Mouse (Mus musculus): ENCODE measurements at regions not wholly inside any gene's neighbourhood (a gene's known extent, or its start where the extent isn't known, plus 50 kb on each side); places are given as distances from the start of the nearest gene placed in this dataset.

DNA sequence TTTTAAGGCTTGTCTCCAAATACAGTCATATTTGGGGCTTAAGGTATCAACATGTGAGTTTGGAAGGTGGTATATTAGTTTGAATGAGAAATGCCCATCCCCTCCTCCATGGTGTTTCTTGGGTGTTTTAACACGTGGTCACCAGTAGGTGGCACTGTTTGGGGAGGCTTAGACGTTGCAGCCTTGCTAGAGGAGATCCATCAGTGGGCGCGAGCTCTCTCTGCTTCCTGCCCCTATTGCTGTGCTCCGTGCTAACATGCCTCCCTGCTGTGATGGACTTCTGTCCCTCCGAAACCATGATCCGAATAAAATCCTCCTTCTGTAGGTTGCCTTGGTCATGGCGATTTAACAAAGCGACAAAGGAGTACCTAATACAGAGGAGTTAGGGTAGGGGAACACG lies 183.3 kb downstream of the Barhl2 start:
- no peaks in the 10 kb centered on the region for H3K27me3 ChIP-seq
- ATAC-seq (replicated peaks; ENCODE audit: low FRiP score), result no peak
- no peak overlapping the region for H3K27ac ChIP-seq
- no peak overlapping the region for H3K9ac ChIP-seq
- no peaks in the 10 kb centered on the region for H3K4me1 ChIP-seq
- 0 out of 2 replicates have a peak overlapping the region, but pooled peaks have one; percentile 3 for H3K4me2 ChIP-seq
- H3K36me3 ChIP-seq, result no peaks in the 10 kb centered on the region
- WGBS, result 46% methylated on average over 10 of the region's 10 CpGs
- H3K4me3 ChIP-seq (replicated peaks), result no peak overlapping the region
- H3K9me3 ChIP-seq (replicated peaks), result no peaks in the 10 kb centered on the region

DNA sequence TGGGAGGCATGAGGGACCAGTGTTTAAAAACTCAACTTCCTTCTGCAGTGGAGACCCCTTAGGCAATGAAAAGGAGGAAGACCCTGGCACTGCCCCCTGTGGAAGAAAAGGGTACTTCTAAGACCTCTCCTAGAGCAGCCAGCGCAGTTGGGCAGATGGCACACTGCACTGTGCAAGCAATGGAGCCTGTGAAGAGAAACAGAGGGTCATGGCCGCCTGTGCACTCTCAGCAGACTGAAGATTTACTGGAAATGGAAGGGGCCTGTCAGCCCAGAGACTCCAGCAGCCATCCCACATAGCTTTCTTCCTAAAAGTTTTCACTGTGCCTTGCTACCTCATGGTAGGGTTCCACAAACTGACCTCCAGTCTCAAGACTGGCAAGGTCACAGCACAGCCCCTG lies 193.4 kb downstream of the Barhl2 start:
- WGBS, result 78% methylated on average over 2 of the region's 2 CpGs

DNA sequence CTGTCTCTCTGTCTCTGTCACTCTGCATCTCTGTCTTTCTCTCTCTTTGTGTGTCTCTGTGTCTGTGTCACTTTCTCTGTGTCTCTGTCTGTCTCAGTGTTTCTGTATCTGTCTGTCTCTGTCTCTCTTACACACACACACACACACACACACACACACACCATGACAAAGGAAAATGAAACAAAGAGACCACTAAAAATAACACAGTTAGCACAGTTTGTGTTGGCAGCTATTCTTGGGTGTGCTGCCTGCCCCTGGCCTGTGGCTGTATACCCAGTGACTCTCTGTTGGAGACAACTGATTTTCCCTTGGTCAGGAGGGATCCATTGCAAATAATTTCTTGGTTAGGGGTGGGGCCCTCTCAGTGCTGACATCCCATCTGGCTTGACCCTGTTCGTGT lies 200.8 kb downstream of the Barhl2 start:
- Histone ChIP-seq H3K4me2 (no peak overlapping the region), H3K4me1 (0 out of 2 replicates have a peak, but pooled peaks cover 3% of the 10 kb centered on the region), H3K27ac (no peak overlapping the region), H3K9ac (no peak overlapping the region), H3K36me3 (no peaks in the 10 kb centered on the region), H3K27me3 (no peaks in the 10 kb centered on the region), H3K4me3 (replicated peaks) (no peak overlapping the region), H3K9me3 (replicated peaks) (no peaks in the 10 kb centered on the region)
- WGBS, result 89% methylated on average over 1 of the region's 1 CpGs
- no peak for ATAC-seq (replicated peaks; ENCODE audit: low FRiP score)

More for the DNA sequence above, 193.4 kb downstream of the Barhl2 start:
- Histone ChIP-seq H3K4me3 (replicated peaks) (no peak overlapping the region), H3K4me2 (no peak overlapping the region), H3K36me3 (no peaks in the 10 kb centered on the region), H3K9me3 (replicated peaks) (no peaks in the 10 kb centered on the region), H3K9ac (no peak overlapping the region), H3K27me3 (no peaks in the 10 kb centered on the region), H3K4me1 (0 out of 2 replicates have a peak, but pooled peaks cover 3% of the 10 kb centered on the region), H3K27ac (no peak overlapping the region)
- no peak for ATAC-seq (replicated peaks; ENCODE audit: low FRiP score)

DNA sequence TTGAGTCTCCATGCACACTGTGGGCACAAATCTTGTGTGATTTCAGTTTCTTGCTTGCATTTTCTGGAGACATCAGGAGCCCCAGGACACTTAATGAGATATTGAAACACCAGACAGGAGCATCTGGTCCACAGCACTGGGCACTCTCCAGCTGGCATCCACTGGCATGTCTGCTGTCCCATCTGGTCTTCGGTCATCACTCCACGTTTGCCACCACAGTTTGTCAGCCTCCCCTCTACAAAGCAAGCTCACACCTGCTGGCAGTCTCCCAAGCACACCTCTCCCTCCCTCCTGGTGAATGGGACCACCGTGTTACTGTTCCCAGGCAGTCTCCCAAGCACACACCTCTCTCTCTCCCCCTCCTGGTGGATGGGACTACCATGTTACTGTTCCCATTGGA lies 228.8 kb downstream of the Barhl2 start:
- Histone ChIP-seq H3K9me3 (replicated peaks) (no peaks in the 10 kb centered on the region), H3K4me1 (no peaks in the 10 kb centered on the region), H3K36me3 (no peaks in the 10 kb centered on the region), H3K27ac (no peak overlapping the region), H3K4me2 (no peak overlapping the region), H3K9ac (no peak overlapping the region), H3K27me3 (no peaks in the 10 kb centered on the region), H3K4me3 (replicated peaks) (no peak overlapping the region)
- ATAC-seq (replicated peaks; ENCODE audit: low FRiP score), result no peak
- 54% methylated on average over 3 of the region's 3 CpGs for WGBS

DNA sequence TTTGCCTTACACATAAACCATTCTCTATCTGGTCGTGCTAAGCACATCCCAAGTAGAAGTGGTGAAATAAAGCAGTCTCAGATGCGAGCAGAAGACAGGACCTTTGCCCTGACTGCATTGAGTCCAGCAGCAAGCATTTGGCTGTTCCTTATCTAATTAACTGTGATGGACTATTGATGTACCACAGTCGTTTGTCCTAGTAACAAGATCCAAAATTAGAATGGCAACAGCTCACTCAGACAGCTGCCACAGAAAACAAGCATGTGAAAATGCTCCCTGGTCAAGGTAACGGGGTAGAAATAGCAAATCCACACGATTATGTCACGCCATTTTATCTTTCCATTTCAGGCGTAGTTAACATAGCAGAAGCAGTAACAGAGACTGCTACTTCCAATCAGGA lies 233.8 kb downstream of the Barhl2 start:
- no peak overlapping the region for H3K27ac ChIP-seq
- H3K4me3 ChIP-seq (replicated peaks), result no peak overlapping the region
- no peak overlapping the region for H3K9ac ChIP-seq
- no peaks in the 10 kb centered on the region for H3K9me3 ChIP-seq (replicated peaks)
- no peaks in the 10 kb centered on the region for H3K4me1 ChIP-seq
- H3K4me2 ChIP-seq, result no peak overlapping the region
- ATAC-seq (replicated peaks; ENCODE audit: low FRiP score), result no peak
- H3K27me3 ChIP-seq, result no peaks in the 10 kb centered on the region
- no peaks in the 10 kb centered on the region for H3K36me3 ChIP-seq
- WGBS, result 60% methylated on average over 7 of the region's 7 CpGs

DNA sequence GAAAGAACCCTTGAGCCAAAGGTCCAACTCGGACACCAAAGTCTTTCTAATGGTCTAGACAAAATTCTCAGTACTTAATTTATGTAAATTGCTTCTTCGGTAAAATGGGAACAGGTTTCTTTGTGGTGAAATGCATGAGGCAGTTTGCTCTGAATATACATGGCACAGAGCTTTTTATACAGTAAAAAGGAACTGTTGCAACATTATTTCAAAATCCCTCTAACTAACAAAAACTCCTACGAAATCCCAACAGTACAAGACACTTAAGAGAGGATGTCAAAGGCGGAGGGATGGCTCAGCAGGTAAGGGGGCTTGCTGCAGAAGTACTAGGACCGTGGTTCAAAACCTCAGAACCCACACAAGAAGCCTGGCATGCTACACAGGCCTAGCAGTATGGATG lies 248.4 kb downstream of the Barhl2 start:
- Histone ChIP-seq H3K36me3 (no peaks in the 10 kb centered on the region), H3K4me2 (no peak overlapping the region), H3K9me3 (replicated peaks) (no peaks in the 10 kb centered on the region), H3K27ac (no peak overlapping the region), H3K27me3 (no peaks in the 10 kb centered on the region), H3K9ac (no peak overlapping the region), H3K4me1 (no peaks in the 10 kb centered on the region), H3K4me3 (replicated peaks) (no peak overlapping the region)
- 84% methylated on average over 5 of the region's 5 CpGs for WGBS
- ATAC-seq (replicated peaks; ENCODE audit: low FRiP score), result no peak

DNA sequence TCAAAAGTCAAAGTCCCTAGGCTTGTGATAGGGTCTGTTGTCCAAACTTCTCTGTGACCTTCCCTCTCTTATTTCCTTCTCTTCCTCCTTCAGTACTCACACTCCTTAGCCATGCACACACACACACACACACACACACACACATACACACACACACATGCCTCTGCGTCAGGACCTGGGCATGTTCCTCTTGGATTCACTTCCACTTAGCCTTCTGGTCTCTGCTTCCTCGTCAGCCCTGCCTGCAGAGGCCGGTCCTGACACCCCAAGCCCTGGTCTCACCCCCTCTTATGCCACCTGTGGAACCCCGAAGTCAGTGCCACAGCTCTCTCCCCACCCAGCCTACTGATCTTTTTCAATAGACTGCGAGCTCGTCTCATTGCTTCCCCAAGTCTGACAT lies 250.3 kb downstream of the Barhl2 start:
- Histone ChIP-seq H3K4me1 (no peaks in the 10 kb centered on the region), H3K9ac (no peak overlapping the region), H3K36me3 (no peaks in the 10 kb centered on the region), H3K27me3 (no peaks in the 10 kb centered on the region), H3K4me3 (replicated peaks) (no peak overlapping the region), H3K4me2 (no peak overlapping the region), H3K27ac (no peak overlapping the region), H3K9me3 (replicated peaks) (no peaks in the 10 kb centered on the region)
- WGBS, result 74% methylated on average over 6 of the region's 6 CpGs
- ATAC-seq (replicated peaks; ENCODE audit: low FRiP score), result no peak

DNA sequence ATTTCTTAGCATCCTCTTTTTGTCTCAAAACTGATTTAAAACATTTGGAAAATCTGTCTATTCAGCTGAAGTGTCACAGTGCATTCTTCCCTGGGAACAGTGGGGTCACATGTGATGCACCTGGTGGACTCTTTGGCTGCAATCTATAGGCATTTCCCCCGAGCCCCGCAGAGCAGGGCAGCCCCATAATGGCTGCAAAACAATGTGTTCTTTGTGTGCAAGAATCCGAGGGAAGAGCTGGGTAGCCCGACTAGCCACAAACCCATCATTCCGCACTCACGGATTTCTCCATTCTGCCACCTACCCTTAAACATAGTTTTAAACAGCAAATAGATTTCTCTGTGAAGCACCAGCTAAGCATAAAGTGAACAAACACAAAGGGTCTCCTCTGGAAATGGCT lies 252.2 kb downstream of the Barhl2 start:
- Histone ChIP-seq H3K9ac (no peak overlapping the region), H3K9me3 (replicated peaks) (no peaks in the 10 kb centered on the region), H3K4me1 (no peaks in the 10 kb centered on the region), H3K36me3 (no peaks in the 10 kb centered on the region), H3K4me2 (no peak overlapping the region), H3K4me3 (replicated peaks) (no peak overlapping the region), H3K27me3 (no peaks in the 10 kb centered on the region), H3K27ac (no peak overlapping the region)
- WGBS, result 53% methylated on average over 6 of the region's 6 CpGs
- no peak for ATAC-seq (replicated peaks; ENCODE audit: low FRiP score)

DNA sequence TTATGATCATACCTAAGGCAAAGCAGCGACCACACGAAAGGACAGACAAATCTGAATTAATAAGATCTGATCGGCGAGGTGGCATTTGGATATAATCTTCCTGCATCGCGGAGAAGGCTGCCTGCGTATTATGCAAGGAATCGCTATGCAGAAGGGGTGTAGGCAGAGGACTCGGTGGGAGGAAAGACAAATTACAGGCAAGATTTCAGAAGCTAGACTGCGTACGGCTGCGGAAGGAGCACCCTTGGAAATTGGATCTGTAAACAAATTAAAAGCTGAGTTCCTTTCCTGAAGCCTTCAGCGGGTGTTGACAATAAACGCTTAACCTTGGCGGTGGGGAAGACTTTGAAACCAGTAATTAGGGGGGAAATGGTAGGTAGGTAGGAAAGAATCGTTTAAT lies 257.3 kb downstream of the Barhl2 start:
- Histone ChIP-seq H3K4me1 (no peaks in the 10 kb centered on the region), H3K9ac (no peak overlapping the region), H3K9me3 (replicated peaks) (no peaks in the 10 kb centered on the region), H3K36me3 (no peaks in the 10 kb centered on the region), H3K4me3 (replicated peaks) (no peak overlapping the region), H3K4me2 (no peak overlapping the region), H3K27ac (no peak overlapping the region), H3K27me3 (no peaks in the 10 kb centered on the region)
- no peak for ATAC-seq (replicated peaks; ENCODE audit: low FRiP score)
- 65% methylated on average over 16 of the region's 16 CpGs for WGBS

DNA sequence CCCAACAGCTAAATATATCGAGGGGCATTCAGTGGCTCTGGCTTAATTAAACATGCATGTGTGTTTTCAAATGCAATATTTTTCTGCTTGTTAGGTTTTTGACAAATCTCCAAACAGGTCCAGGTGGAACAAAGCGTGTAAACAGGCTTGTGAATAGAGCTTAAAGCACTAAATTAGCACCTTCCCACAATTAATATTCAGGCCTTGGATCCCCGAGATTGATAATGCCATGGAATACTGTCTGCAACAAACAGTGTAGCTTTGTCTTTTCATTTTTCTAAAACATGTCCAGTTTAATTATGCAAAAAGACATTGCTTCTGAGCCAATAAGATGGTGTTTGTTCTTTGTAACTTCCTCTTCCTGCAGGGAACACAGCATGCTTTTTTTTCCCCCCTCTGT lies 258.9 kb downstream of the Barhl2 start:
- Histone ChIP-seq H3K4me1 (no peaks in the 10 kb centered on the region), H3K9me3 (replicated peaks) (no peaks in the 10 kb centered on the region), H3K4me2 (no peak overlapping the region), H3K27ac (no peak overlapping the region), H3K9ac (no peak overlapping the region), H3K4me3 (replicated peaks) (no peak overlapping the region), H3K36me3 (no peaks in the 10 kb centered on the region), H3K27me3 (no peaks in the 10 kb centered on the region)
- ATAC-seq (replicated peaks; ENCODE audit: low FRiP score), result no peak
- 83% methylated on average over 3 of the region's 3 CpGs for WGBS

DNA sequence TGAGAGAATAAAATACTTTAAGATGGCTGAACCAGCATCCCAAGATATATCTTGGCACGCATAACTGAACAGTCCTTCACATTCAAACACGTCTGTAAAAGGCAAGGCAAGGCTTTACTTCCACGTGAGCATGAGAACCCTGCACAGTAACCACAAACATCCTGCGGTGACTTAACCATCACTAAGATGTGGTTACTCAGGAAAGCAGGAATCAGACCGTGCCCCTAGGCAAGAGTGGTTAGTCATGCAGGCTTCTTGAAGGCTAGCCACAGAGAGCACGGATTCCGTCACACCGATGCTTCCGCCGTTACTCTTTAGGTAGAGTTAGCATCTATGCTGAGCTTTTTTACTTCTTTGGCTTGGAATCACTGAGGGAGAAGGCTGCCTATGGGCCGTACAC lies 266.8 kb downstream of the Barhl2 start:
- Histone ChIP-seq H3K4me3 (replicated peaks) (no peak overlapping the region), H3K4me2 (no peak overlapping the region), H3K4me1 (no peaks in the 10 kb centered on the region), H3K27me3 (no peaks in the 10 kb centered on the region), H3K36me3 (no peaks in the 10 kb centered on the region), H3K9me3 (replicated peaks) (no peaks in the 10 kb centered on the region), H3K9ac (no peak overlapping the region), H3K27ac (no peak overlapping the region)
- 86% methylated on average over 11 of the region's 11 CpGs for WGBS
- no peak for ATAC-seq (replicated peaks; ENCODE audit: low FRiP score)

DNA sequence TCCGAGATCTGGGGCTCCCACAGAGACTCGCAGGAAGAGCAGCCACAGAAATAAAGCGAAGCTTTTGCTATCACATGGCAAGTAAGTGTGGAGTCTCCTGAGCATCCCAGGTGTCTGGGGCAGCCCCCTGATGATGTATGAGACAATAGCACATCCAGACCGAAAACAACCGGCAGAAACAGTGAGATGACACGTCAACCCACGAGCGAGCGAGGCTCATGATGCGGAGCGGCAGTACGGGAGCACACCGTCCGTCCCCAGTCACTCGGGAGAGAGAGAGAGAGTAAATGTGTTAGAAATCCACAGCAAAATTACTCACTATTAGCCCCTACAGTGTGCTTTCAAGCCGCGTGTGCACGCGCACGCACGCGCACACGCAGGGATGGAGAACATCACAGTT lies 276.2 kb downstream of the Barhl2 start:
- Histone ChIP-seq H3K4me2 (no peak overlapping the region), H3K4me1 (no peaks in the 10 kb centered on the region), H3K4me3 (replicated peaks) (no peak overlapping the region), H3K36me3 (no peaks in the 10 kb centered on the region), H3K27me3 (no peaks in the 10 kb centered on the region), H3K9me3 (replicated peaks) (no peaks in the 10 kb centered on the region), H3K9ac (no peak overlapping the region), H3K27ac (no peak overlapping the region)
- no peak for ATAC-seq (replicated peaks; ENCODE audit: low FRiP score)
- WGBS, result 89% methylated on average over 23 of the region's 23 CpGs

DNA sequence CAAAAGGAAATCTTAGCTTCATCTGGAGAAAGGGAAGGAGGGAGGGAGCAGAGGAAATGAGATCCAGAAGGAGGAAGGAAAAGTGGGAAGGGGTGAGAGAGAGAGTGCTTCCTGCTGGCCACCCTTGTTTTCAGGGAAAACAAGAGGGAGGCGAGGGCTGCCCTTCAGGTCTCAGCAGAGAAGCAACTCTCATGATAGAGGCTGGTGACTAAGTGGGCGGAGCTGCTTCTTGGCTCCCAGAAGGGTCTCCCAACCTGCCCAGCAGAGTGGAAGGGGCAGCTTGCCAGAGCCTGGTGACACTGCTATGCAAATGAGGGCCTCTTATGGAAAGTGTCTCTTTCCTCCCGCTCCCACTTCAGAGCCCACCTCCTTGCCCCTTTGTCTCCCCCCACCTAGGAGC lies 285.8 kb downstream of the Barhl2 start:
- peak overlapping the region; percentile 22; the same call in 1 of the 2 replicates for H3K4me2 ChIP-seq
- peak; percentile 48; the same call in 1 of the 2 replicates for ATAC-seq (replicated peaks; ENCODE audit: low FRiP score)
- H3K27me3 ChIP-seq, result no peaks in the 10 kb centered on the region
- H3K9me3 ChIP-seq (replicated peaks), result no peaks in the 10 kb centered on the region
- 8% methylated on average over 3 of the region's 3 CpGs for WGBS
- peaks cover 11% of the 10 kb centered on the region for H3K4me1 ChIP-seq
- no peak overlapping the region for H3K4me3 ChIP-seq (replicated peaks)
- no peaks in the 10 kb centered on the region for H3K36me3 ChIP-seq
- H3K27ac ChIP-seq, result peak overlapping the region; percentile 11; the same call in 1 of the 2 replicates
- H3K9ac ChIP-seq, result no peak overlapping the region

Measured in kidney, embryonic 15.5 days (tissue).